Mouse (Mus musculus): ENCODE results near the gene Gcfc2. TPM values are rescaled to one million over a fixed set of nuclear protein-coding genes. Genes with fewer than 3 reads are reported as not detected.

The Gcfc2 gene
- 21.5 and 22.7 TPM in 2 replicates for polyA plus RNA-seq (2012; rRNA removed)
- 11.5 and 13.8 TPM in 2 replicates for polyA plus RNA-seq (2014; fragmentation: Nextera tagmentation; extraction: Ambion mirVana)

- H3K9me3 ChIP-seq (ENCODE audit: control insufficient read depth, low read length), result no peaks in the 10 kb centered on the region
- ATAC-seq (ENCODE audit: low FRiP score, low read depth) (peak; percentile 94), DNase-seq (ENCODE audit: low spot score) (peak; percentile 95)
- H3K27ac ChIP-seq (replicated peaks; ENCODE audit: low read depth, low read length), result peak within 1 kb of the TSS; percentile 68; the same call in 1 of the 2 replicates
- under 1% methylated on average over 51 of the region's 56 CpGs for WGBS
- H3K36me3 ChIP-seq (ENCODE audit: control insufficient read depth, insufficient read depth, low read length), result peaks cover 22% of the 10 kb centered on the region
- peak within 1 kb of the TSS; percentile 97 for H3K9ac ChIP-seq (ENCODE audit: low read depth, low read length, severe bottlenecking)
- peak within 1 kb of the TSS; percentile 68 for H3K4me2 ChIP-seq (replicated peaks; ENCODE audit: low read depth, low read length, severe bottlenecking)
- 0 out of 2 replicates have a peak, but pooled peaks have one; percentile 49 for TF ChIP-seq POLR2A (IDR thresholded peaks at IDR 0.05; ENCODE audit: borderline replicate concordance, extremely low read depth, insufficient read depth, insufficient read length)
- peaks cover 6% of the 10 kb centered on the region for H3K4me1 ChIP-seq (ENCODE audit: control insufficient read depth, insufficient read depth, low read length)
- no peaks in the 10 kb centered on the region for H3K27me3 ChIP-seq (ENCODE audit: control insufficient read depth, insufficient read depth, low read length)
- peak within 1 kb of the TSS; percentile 91 for H3K4me3 ChIP-seq (replicated peaks; ENCODE audit: low read length)
Measured at GRCm38 (mm10) chr6:81923523-81924142, at the start of gene Gcfc2. TSS of gene Gcfc2 (plus strand) at chr6:81923669.

- no peak for TF ChIP-seq POLR2A (IDR thresholded peaks at IDR 0.05; ENCODE audit: borderline replicate concordance, extremely low read depth, insufficient read depth, insufficient read length)
- DNase-seq (ENCODE audit: low spot score), result no peak
- Histone ChIP-seq H3K4me2 (replicated peaks; ENCODE audit: low read depth, low read length, severe bottlenecking) (no peak overlapping the region), H3K36me3 (ENCODE audit: control insufficient read depth, insufficient read depth, low read length) (no peaks in the 10 kb centered on the region), H3K4me1 (ENCODE audit: control insufficient read depth, insufficient read depth, low read length) (no peaks in the 10 kb centered on the region), H3K27ac (replicated peaks; ENCODE audit: low read depth, low read length) (no peak overlapping the region), H3K4me3 (replicated peaks; ENCODE audit: low read length) (no peak overlapping the region), H3K27me3 (ENCODE audit: control insufficient read depth, insufficient read depth, low read length) (no peaks in the 10 kb centered on the region), H3K9ac (ENCODE audit: low read depth, low read length, severe bottlenecking) (no peak overlapping the region), H3K9me3 (ENCODE audit: control insufficient read depth, low read length) (no peaks in the 10 kb centered on the region)
- WGBS, result 77% methylated on average over 3 of the region's 3 CpGs
- no peak for ATAC-seq (ENCODE audit: low FRiP score, low read depth)
Measured at GRCm38 (mm10) chr6:81895678-81896230, 27.7 kb upstream of the Gcfc2 start.

- ATAC-seq (ENCODE audit: low FRiP score, low read depth) (no peak), DNase-seq (ENCODE audit: low spot score) (no peak)
- Histone ChIP-seq H3K27me3 (ENCODE audit: control insufficient read depth, insufficient read depth, low read length) (no peaks in the 10 kb centered on the region), H3K9ac (ENCODE audit: low read depth, low read length, severe bottlenecking) (no peak overlapping the region), H3K9me3 (ENCODE audit: control insufficient read depth, low read length) (no peaks in the 10 kb centered on the region), H3K4me1 (ENCODE audit: control insufficient read depth, insufficient read depth, low read length) (no peaks in the 10 kb centered on the region), H3K27ac (replicated peaks; ENCODE audit: low read depth, low read length) (no peak overlapping the region), H3K36me3 (ENCODE audit: control insufficient read depth, insufficient read depth, low read length) (no peaks in the 10 kb centered on the region), H3K4me3 (replicated peaks; ENCODE audit: low read length) (no peak overlapping the region), H3K4me2 (replicated peaks; ENCODE audit: low read depth, low read length, severe bottlenecking) (no peak overlapping the region)
- TF ChIP-seq POLR2A (IDR thresholded peaks at IDR 0.05; ENCODE audit: borderline replicate concordance, extremely low read depth, insufficient read depth, insufficient read length), result no peak
- WGBS, result 83% methylated on average over 25 of the region's 25 CpGs
Measured at GRCm38 (mm10) chr6:81910302-81910855, 13.1 kb upstream of the Gcfc2 start.

GRCm38 (mm10) chr6:81911244-81911643, 12.2 kb upstream of the Gcfc2 start:
- H3K9ac ChIP-seq (ENCODE audit: low read depth, low read length, severe bottlenecking), result no peak overlapping the region
- DNase-seq (ENCODE audit: low spot score), result no peak
- H3K36me3 ChIP-seq (ENCODE audit: control insufficient read depth, insufficient read depth, low read length), result no peaks in the 10 kb centered on the region
- no peaks in the 10 kb centered on the region for H3K4me1 ChIP-seq (ENCODE audit: control insufficient read depth, insufficient read depth, low read length)
- H3K27ac ChIP-seq (replicated peaks; ENCODE audit: low read depth, low read length), result no peak overlapping the region
- no peak for TF ChIP-seq POLR2A (IDR thresholded peaks at IDR 0.05; ENCODE audit: borderline replicate concordance, extremely low read depth, insufficient read depth, insufficient read length)
- no peak overlapping the region for H3K4me2 ChIP-seq (replicated peaks; ENCODE audit: low read depth, low read length, severe bottlenecking)
- H3K27me3 ChIP-seq (ENCODE audit: control insufficient read depth, insufficient read depth, low read length), result no peaks in the 10 kb centered on the region
- 83% methylated on average over 5 of the region's 5 CpGs for WGBS
- no peak for ATAC-seq (ENCODE audit: low FRiP score, low read depth)
- no peak overlapping the region for H3K4me3 ChIP-seq (replicated peaks; ENCODE audit: low read length)
- no peaks in the 10 kb centered on the region for H3K9me3 ChIP-seq (ENCODE audit: control insufficient read depth, low read length)

- no peak overlapping the region for H3K4me3 ChIP-seq (replicated peaks; ENCODE audit: low read length)
- no peak for TF ChIP-seq POLR2A (IDR thresholded peaks at IDR 0.05; ENCODE audit: borderline replicate concordance, extremely low read depth, insufficient read depth, insufficient read length)
- H3K36me3 ChIP-seq (ENCODE audit: control insufficient read depth, insufficient read depth, low read length), result no peaks in the 10 kb centered on the region
- no peak overlapping the region for H3K9ac ChIP-seq (ENCODE audit: low read depth, low read length, severe bottlenecking)
- no peaks in the 10 kb centered on the region for H3K4me1 ChIP-seq (ENCODE audit: control insufficient read depth, insufficient read depth, low read length)
- no peak overlapping the region for H3K27ac ChIP-seq (replicated peaks; ENCODE audit: low read depth, low read length)
- H3K27me3 ChIP-seq (ENCODE audit: control insufficient read depth, insufficient read depth, low read length), result no peaks in the 10 kb centered on the region
- no peak overlapping the region for H3K4me2 ChIP-seq (replicated peaks; ENCODE audit: low read depth, low read length, severe bottlenecking)
- no peaks in the 10 kb centered on the region for H3K9me3 ChIP-seq (ENCODE audit: control insufficient read depth, low read length)
- WGBS, result 89% methylated on average over 4 of the region's 4 CpGs
- DNase-seq (ENCODE audit: low spot score), result no peak
- no peak for ATAC-seq (ENCODE audit: low FRiP score, low read depth)
Measured at GRCm38 (mm10) chr6:81911713-81912112, 11.8 kb upstream of the Gcfc2 start.

Data from limb, embryonic 14.5 days (tissue).